Mouse (Mus musculus) midbrain, embryonic 15.5 days (tissue): ENCODE measurements at regions not wholly inside any gene's neighbourhood (a gene's known extent, or its start where the extent isn't known, plus 50 kb on each side); places are given as distances from the start of the nearest gene placed in this dataset.

ENCODE experiments used
- ATAC-seq: fragments of 200-750 bp; cut with Nextera tagmentation; replicated peaks from 2 replicates; pipeline ENCODE4 v1.8.0; 2017; ENCODE audit warnings: moderate TSS enrichment
- H3K27ac ChIP-seq: fragments of 300-500 bp; sonication (generic); 2 replicates; pipeline ENCODE4 v1.5.1; 2015; ENCODE audit warnings: mild to moderate bottlenecking, inconsistent platforms
- H3K27me3 ChIP-seq: fragments of 300-500 bp; sonication (generic); replicated peaks from 2 replicates; pipeline ENCODE4 v1.6.1; 2015; ENCODE audit warnings: inconsistent platforms
- H3K36me3 ChIP-seq: fragments of 300-500 bp; sonication (generic); replicated peaks from 2 replicates; pipeline ENCODE4 v1.6.1; 2015; ENCODE audit warnings: inconsistent platforms
- H3K4me1 ChIP-seq: fragments of 300-500 bp; sonication (generic); 2 replicates; pipeline ENCODE4 v1.6.1; 2015; ENCODE audit warnings: inconsistent platforms
- H3K4me2 ChIP-seq: fragments of 300-500 bp; sonication (generic); 2 replicates; pipeline ENCODE4 v1.6.1; 2015; ENCODE audit warnings: inconsistent platforms, mild to moderate bottlenecking, moderate library complexity
- H3K4me3 ChIP-seq: fragments of 300-500 bp; sonication (generic); 2 replicates; pipeline ENCODE4 v1.5.1; 2015; ENCODE audit warnings: mild to moderate bottlenecking, inconsistent platforms
- H3K9ac ChIP-seq: fragments of 300-500 bp; sonication (generic); 2 replicates; pipeline ENCODE4 v1.6.1; 2015; ENCODE audit warnings: mild to moderate bottlenecking, inconsistent platforms
- H3K9me3 ChIP-seq: fragments of 300-500 bp; sonication (generic); 2 replicates; pipeline ENCODE4 v1.6.1; 2016; ENCODE audit warnings: inconsistent platforms
- WGBS: fragments of 180-500 bp; shearing (Covaris S2); methylation state at CpG from one replicate; pipeline ENCODE4 v1.1.7; 2015; ENCODE audit warnings: mixed read lengths; 5-methylcytosine and 5-hydroxymethylcytosine counted together

GRCm38 (mm10) chr16:57823329-57823728, 68.8 kb upstream of the Col8a1 start:
- Histone ChIP-seq H3K9me3 (no peaks in the 10 kb centered on the region), H3K36me3 (no peaks in the 10 kb centered on the region), H3K4me2 (no peak overlapping the region), H3K27ac (no peak overlapping the region), H3K27me3 (no peaks in the 10 kb centered on the region), H3K9ac (no peak overlapping the region), H3K4me1 (no peaks in the 10 kb centered on the region), H3K4me3 (no peak overlapping the region)
- 70% methylated on average over 3 of the region's 3 CpGs for WGBS
- ATAC-seq: no peak

GRCm38 (mm10) chr16:57845416-57845815, 90.9 kb upstream of the Col8a1 start:
- Histone ChIP-seq H3K27me3 (no peaks in the 10 kb centered on the region), H3K9me3 (no peaks in the 10 kb centered on the region), H3K9ac (no peak overlapping the region), H3K4me2 (no peak overlapping the region), H3K27ac (no peak overlapping the region), H3K4me3 (no peak overlapping the region), H3K4me1 (no peaks in the 10 kb centered on the region), H3K36me3 (no peaks in the 10 kb centered on the region)
- ATAC-seq: no peak

- no peaks in the 10 kb centered on the region for H3K4me1 ChIP-seq
- no peaks in the 10 kb centered on the region for H3K9me3 ChIP-seq
- no peaks in the 10 kb centered on the region for H3K36me3 ChIP-seq
- no peak overlapping the region for H3K4me2 ChIP-seq
- H3K27me3 ChIP-seq: no peaks in the 10 kb centered on the region
- no peak overlapping the region for H3K4me3 ChIP-seq
- WGBS: 7% methylated on average over 3 of the region's 3 CpGs
- ATAC-seq: no peak
- H3K27ac ChIP-seq: no peak overlapping the region
- no peak overlapping the region for H3K9ac ChIP-seq
Measured at GRCm38 (mm10) chr16:57846386-57846785, 91.8 kb upstream of the Col8a1 start.

GRCm38 (mm10) chr16:57851854-57852253, 97.3 kb upstream of the Col8a1 start:
- no peak overlapping the region for H3K9ac ChIP-seq
- no peak overlapping the region for H3K4me3 ChIP-seq
- no peaks in the 10 kb centered on the region for H3K4me1 ChIP-seq
- H3K4me2 ChIP-seq: no peak overlapping the region
- no peak for ATAC-seq
- no peak overlapping the region for H3K27ac ChIP-seq
- no peaks in the 10 kb centered on the region for H3K36me3 ChIP-seq
- 55% methylated on average over 2 of the region's 2 CpGs for WGBS
- no peaks in the 10 kb centered on the region for H3K9me3 ChIP-seq
- no peaks in the 10 kb centered on the region for H3K27me3 ChIP-seq

- 91% methylated on average over 3 of the region's 3 CpGs for WGBS
- no peaks in the 10 kb centered on the region for H3K4me1 ChIP-seq
- no peak for ATAC-seq
- no peaks in the 10 kb centered on the region for H3K27me3 ChIP-seq
- no peaks in the 10 kb centered on the region for H3K9me3 ChIP-seq
- H3K36me3 ChIP-seq: no peaks in the 10 kb centered on the region
- H3K4me2 ChIP-seq: no peak overlapping the region
- no peak overlapping the region for H3K4me3 ChIP-seq
- H3K27ac ChIP-seq: no peak overlapping the region
- H3K9ac ChIP-seq: no peak overlapping the region
Measured at GRCm38 (mm10) chr16:57852838-57853460, 98.4 kb upstream of the Col8a1 start.

- no peak overlapping the region for H3K9ac ChIP-seq
- no peak overlapping the region for H3K27ac ChIP-seq
- H3K9me3 ChIP-seq: no peaks in the 10 kb centered on the region
- H3K4me2 ChIP-seq: no peak overlapping the region
- 74% methylated on average over 3 of the region's 3 CpGs for WGBS
- peaks cover 6% of the 10 kb centered on the region for H3K4me1 ChIP-seq
- H3K27me3 ChIP-seq: no peaks in the 10 kb centered on the region
- no peaks in the 10 kb centered on the region for H3K36me3 ChIP-seq
- no peak overlapping the region for H3K4me3 ChIP-seq
- ATAC-seq: no peak
Measured at GRCm38 (mm10) chr16:57853751-57854150, 99.2 kb upstream of the Col8a1 start.

- Histone ChIP-seq H3K9me3 (no peaks in the 10 kb centered on the region), H3K27ac (no peak overlapping the region), H3K36me3 (no peaks in the 10 kb centered on the region), H3K27me3 (no peaks in the 10 kb centered on the region), H3K4me1 (peaks cover 7% of the 10 kb centered on the region), H3K4me3 (no peak overlapping the region), H3K9ac (no peak overlapping the region), H3K4me2 (no peak overlapping the region)
- ATAC-seq: no peak
- WGBS: 42% methylated on average over 1 of the region's 1 CpGs
Measured at GRCm38 (mm10) chr16:57857071-57857470, 102.5 kb upstream of the Col8a1 start.

- Histone ChIP-seq H3K27me3 (no peaks in the 10 kb centered on the region), H3K4me3 (no peak overlapping the region), H3K9ac (no peak overlapping the region), H3K27ac (peak overlapping the region; percentile 26; the same call in 1 of the 2 replicates), H3K9me3 (no peaks in the 10 kb centered on the region), H3K4me1 (peaks cover 7% of the 10 kb centered on the region), H3K36me3 (no peaks in the 10 kb centered on the region), H3K4me2 (0 out of 2 replicates have a peak overlapping the region, but pooled peaks have one; percentile 5)
- 7% methylated on average over 2 of the region's 2 CpGs for whole genome bisulfite sequencing
- ATAC-seq: peak; percentile 71
Measured at GRCm38 (mm10) chr16:57858151-57858764, 103.7 kb upstream of the Col8a1 start.

GRCm38 (mm10) chr16:57858765-57859201, 104.2 kb upstream of the Col8a1 start:
- ATAC-seq: peak; percentile 89
- H3K4me2 ChIP-seq: 0 out of 2 replicates have a peak overlapping the region, but pooled peaks have one; percentile 5

GRCm38 (mm10) chr16:57863206-57863860, 108.8 kb upstream of the Col8a1 start:
- 67% methylated on average over 9 of the region's 9 CpGs for WGBS
- H3K9ac ChIP-seq: no peak overlapping the region
- H3K27me3 ChIP-seq: no peaks in the 10 kb centered on the region
- peaks cover 5% of the 10 kb centered on the region for H3K4me1 ChIP-seq
- no peaks in the 10 kb centered on the region for H3K9me3 ChIP-seq
- no peak overlapping the region for H3K4me2 ChIP-seq
- no peaks in the 10 kb centered on the region for H3K36me3 ChIP-seq
- no peak for ATAC-seq
- no peak overlapping the region for H3K4me3 ChIP-seq
- H3K27ac ChIP-seq: no peak overlapping the region

More at GRCm38 (mm10) chr16:57858765-57859201, 104.2 kb upstream of the Col8a1 start:
- no peaks in the 10 kb centered on the region for H3K36me3 ChIP-seq
- no peak overlapping the region for H3K9ac ChIP-seq
- H3K4me1 ChIP-seq: peaks cover 7% of the 10 kb centered on the region
- H3K4me3 ChIP-seq: no peak overlapping the region
- no peaks in the 10 kb centered on the region for H3K27me3 ChIP-seq
- no peaks in the 10 kb centered on the region for H3K9me3 ChIP-seq
- 5% methylated on average over 7 of the region's 7 CpGs for WGBS
- H3K27ac ChIP-seq: peak overlapping the region; percentile 26; the same call in 1 of the 2 replicates

- Histone ChIP-seq H3K36me3 (no peaks in the 10 kb centered on the region), H3K27me3 (no peaks in the 10 kb centered on the region), H3K9ac (no peak overlapping the region), H3K27ac (no peak overlapping the region), H3K9me3 (no peaks in the 10 kb centered on the region), H3K4me2 (no peak overlapping the region), H3K4me3 (no peak overlapping the region), H3K4me1 (no peaks in the 10 kb centered on the region)
- no peak for ATAC-seq
- WGBS: 98% methylated on average over 4 of the region's 4 CpGs
Measured at GRCm38 (mm10) chr16:57876857-57877256, 122.3 kb upstream of the Col8a1 start.

- no peaks in the 10 kb centered on the region for H3K9me3 ChIP-seq
- no peaks in the 10 kb centered on the region for H3K36me3 ChIP-seq
- no peak overlapping the region for H3K9ac ChIP-seq
- WGBS: 67% methylated on average over 8 of the region's 8 CpGs
- no peak overlapping the region for H3K27ac ChIP-seq
- H3K4me3 ChIP-seq: no peak overlapping the region
- H3K27me3 ChIP-seq: no peaks in the 10 kb centered on the region
- H3K4me1 ChIP-seq: no peaks in the 10 kb centered on the region
- no peak for ATAC-seq
- H3K4me2 ChIP-seq: no peak overlapping the region
Measured at GRCm38 (mm10) chr16:57881575-57882094, 127.1 kb upstream of the Col8a1 start.
